Mouse (Mus musculus): ENCODE data around the gene Bcat1.

Bcat1 gene

GRCm38 (mm10) chr6:145091998-145092397 is 16.0 kb upstream of the Bcat1 start:
- DNase-seq = no peak

DNA sequence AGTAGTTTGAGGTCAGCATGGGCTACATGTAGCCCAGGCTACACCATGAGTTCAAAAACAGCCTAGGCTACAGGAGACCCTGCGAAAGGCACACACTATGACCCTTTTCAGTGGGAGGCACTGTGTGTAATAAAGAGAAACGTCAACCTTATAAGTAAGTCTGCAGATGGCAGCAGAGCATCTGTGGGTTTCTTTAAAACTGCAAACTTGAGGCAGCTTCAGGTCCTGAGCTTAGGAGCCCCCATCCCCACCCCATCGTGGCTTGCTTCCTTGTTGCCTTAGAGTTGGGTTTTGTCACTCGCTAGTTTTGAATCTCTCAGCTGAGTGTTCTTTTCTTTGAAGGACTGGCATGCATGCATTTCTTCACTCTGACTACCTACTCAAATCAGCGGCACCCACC is 14.9 kb upstream of the Bcat1 start:
- DNase-seq = no peak

GRCm38 (mm10) chr6:145090201-145090863 is 14.3 kb upstream of the Bcat1 start:
- no peak for DNase-seq

DNA sequence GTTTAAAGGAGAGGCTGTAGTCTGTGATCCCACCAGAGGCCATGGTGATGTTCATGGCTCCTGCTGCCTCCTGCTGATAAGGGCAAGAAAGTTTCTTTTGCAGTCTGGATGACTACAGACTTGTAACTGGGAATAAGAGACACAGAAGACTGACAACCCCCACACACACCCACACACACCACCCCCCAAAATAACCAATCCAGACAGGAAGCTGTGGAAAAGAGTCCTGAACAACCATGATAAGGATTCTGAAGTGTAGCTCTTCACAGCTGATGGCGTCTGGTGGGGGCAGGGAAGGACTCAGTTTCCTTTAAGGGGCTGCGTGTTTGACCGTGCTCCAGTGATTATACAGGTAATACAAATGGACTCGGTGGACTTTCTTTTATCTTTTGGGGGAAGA is 13.4 kb upstream of the Bcat1 start:
- DNase-seq = no peak

DNA sequence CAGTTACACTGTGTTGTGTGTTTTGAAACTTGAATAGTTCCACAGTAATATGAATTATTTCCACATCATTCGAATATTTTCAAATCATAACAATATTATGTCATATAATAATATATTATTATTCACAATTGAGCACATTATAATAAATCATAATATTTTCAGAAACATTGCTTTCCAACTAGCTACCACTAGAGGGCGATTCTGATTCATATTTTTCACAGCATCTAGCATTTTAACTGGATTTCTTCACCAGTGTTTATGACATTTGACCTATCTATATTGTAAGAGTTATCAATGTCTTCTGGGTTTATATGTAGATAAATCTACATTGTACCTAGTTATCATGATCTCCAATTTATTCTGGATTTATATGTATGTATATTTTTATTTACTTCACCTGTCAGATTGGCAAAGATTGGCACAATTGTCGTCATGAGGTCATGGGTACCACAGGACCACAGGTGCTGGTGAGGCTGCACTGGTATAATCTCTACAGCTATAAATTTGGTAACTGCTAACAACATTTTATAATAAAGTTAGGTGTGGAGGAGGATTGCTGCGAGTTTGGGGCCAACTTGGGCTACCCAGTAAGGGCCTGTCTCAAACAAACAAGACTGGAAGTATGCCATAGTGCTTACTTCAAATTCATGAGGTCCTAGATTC is 12.6 kb upstream of the Bcat1 start:
- DNase-seq = no peak

GRCm38 (mm10) chr6:145084343-145085117 is 8.5 kb upstream of the Bcat1 start:
- DNase-seq = no peak

- DNase-seq = no peak
Measured at GRCm38 (mm10) chr6:145081721-145082120, 5.7 kb upstream of the Bcat1 start.

DNA sequence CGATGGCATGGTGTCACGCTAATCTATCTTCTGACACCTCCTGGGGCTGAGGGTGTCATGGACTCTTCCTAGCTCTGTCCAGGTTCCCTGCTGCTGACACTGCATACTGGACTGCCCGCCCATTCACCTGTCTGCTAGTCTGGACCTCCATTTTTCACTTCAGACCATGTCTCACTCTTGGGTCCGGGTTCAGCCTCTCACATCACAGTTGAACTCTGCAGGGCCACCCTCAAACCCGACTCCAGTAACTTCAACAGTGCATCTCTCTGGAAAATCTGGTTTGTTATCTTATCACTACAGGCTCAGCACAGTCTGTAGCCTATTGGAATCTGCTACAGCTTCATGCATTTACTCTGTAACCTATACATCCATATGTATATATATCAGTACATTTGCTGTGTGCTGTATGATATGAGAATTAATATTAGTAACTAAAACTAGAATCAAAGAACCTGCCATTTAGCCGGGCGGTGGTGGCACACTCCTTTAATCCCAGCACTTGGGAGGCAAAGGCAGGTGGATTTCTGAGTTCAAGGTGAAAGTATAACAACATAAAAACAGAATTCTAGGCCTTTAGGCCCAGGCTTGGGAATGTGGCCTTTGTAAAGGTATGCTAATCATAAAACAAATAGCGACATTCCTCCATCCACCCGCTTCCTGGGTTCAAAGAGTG is 3.2 kb upstream of the Bcat1 start:
- no peak for DNase-seq

DNA sequence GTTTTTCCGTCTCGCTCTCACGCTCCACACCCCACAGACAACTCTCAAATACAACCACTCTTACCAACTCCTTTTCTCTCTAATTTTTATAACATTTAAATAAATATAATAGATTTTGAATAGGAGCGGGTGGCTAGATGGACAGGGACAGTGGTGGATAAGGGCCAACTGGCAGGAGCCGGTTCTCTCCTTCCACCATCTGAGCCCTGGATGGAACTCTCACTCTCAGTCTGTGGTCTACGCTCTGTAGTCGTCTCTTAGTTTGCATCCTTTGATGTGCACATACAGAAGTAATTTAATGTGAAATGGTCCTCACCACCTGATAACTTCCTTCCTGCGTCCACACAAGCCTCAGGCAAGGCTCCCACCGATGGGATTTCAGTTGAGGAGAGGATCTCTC is 302 bp upstream of the Bcat1 start:
- no peak for DNase-seq

GRCm38 (mm10) chr6:145075088-145075547 is 866 bp downstream of the Bcat1 start:
- DNase-seq = no peak

DNA sequence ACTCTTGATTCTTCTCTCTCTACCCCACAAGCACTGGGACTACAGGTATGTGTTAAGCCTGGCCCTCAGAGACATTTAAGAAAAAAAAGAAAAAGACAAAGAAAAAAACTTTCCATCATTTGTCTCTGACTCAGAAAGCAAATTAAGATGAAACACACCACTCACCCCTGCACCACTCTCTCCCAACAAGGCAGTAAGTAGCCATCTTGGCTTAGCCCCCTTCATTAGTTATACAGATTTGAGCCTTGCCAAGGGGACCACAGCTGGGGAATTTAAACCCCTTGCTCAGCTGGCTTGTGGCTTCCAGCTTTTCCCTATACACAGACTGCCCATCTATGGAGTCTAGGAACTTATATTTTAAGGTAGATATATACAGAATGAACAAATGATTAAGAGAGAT is 1.5 kb downstream of the Bcat1 start:
- DNase-seq = no peak

GRCm38 (mm10) chr6:145069921-145070320 is 6.1 kb downstream of the Bcat1 start:
- no peak for DNase-seq

DNA sequence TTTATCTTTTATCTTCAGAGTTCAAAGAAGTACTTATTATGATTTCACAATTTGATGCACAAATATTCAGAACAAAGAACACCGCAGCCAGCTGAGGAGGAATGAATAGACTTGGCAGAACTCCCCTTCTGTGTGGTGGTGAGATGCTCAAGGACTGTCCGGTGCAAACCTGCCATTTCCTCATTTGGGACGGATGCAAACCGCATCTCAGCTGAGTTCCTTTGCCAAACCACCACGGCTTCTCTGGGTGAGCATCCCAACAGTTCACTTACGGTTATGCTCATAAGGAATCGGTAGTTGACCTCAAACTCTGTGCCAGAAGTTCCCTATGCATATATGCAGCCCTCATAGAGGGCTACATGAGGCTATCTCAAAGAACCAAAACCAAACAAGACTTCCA is 6.6 kb downstream of the Bcat1 start:
- no peak for DNase-seq

- no peak for DNase-seq
Measured at GRCm38 (mm10) chr6:145067679-145068078, 8.3 kb downstream of the Bcat1 start.

- no peak for DNase-seq
Measured at GRCm38 (mm10) chr6:145066416-145066815, 9.6 kb downstream of the Bcat1 start.

GRCm38 (mm10) chr6:145065301-145065845 is 10.6 kb downstream of the Bcat1 start:
- DNase-seq = no peak

- DNase-seq = no peak
Measured at GRCm38 (mm10) chr6:145064104-145064503, 11.9 kb downstream of the Bcat1 start.

DNA sequence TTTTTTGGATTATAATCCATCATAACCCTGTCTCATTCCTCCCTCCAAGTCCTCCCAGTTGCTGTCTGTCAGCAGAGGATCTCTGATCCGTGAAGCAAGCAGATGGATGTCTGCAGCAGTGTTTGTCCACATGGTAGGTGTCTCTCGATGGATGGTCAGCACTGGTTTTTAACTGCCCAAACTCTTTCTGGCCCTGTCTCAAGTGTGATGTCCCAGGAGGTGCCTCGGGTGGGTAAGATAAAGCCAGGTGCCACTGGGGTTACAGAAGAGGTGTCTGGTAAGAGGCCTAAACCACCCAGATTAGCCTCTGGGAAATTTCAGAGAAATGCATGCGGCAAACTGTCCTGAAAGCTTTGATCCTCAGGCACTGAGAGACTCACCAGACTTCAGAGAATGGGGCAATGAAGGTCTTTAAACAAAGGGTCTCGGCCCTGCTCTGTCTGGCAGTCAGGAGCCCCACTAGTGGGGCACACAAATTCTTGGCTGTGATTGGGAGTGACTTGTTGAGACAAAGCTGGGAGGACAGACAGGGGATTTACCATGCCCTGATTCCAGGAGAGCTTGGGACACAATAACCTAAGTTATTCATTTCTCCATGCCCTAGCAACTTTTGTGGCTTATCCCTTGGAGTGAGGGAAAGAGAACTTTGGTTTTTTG is 12.6 kb downstream of the Bcat1 start:
- DNase-seq = no peak

GRCm38 (mm10) chr6:145062763-145063162 is 13.2 kb downstream of the Bcat1 start:
- no peak for DNase-seq

GRCm38 (mm10) chr6:145061361-145061760 is 14.6 kb downstream of the Bcat1 start:
- no peak for DNase-seq

DNA sequence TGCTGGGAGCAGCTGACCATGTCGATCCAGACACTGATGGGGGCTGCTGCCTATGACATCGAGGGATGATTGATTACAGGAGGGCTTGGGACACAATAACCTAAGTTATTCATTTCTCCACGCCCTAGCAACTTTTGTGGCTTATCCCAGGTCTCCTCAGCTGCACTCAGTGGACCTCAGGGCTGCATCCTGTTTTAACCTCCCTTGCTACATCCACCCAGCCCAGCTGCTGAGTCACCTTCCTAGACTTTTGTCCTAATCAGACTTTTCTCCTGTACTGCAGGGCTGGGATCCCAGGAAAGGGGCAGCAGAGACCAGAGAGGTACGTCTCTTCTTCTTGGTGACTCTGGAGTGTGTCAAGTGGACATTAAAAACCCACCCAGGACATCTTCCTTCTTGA is 19.9 kb downstream of the Bcat1 start:
- DNase-seq = no peak

GRCm38 (mm10) chr6:145055277-145055858 is 20.6 kb downstream of the Bcat1 start:
- DNase-seq = no peak

Data from cerebellum, adult 9-11 months (tissue).